Mouse (Mus musculus) thymus, adult 2 months (tissue): ENCODE data around the gene Ehbp1. TPM values are rescaled to one million over a fixed set of nuclear protein-coding genes. Genes with fewer than 3 reads are reported as not detected.

Experiments
- DNase-seq: peaks from one replicate; pipeline ENCODE4 v3.0.0; 2021
- H3K27ac ChIP-seq: fragments of 200-500 bp; 2 replicates; pipeline ENCODE4 v1.5.1; 2012; ENCODE audit warnings: low read length, control low read depth; ENCODE audit not compliant: control insufficient read depth, insufficient read depth
- H3K27me3 ChIP-seq: fragments of 200-500 bp; 2 replicates; pipeline ENCODE4 v1.6.1; 2012; ENCODE audit warnings: mild to moderate bottlenecking, low read length, moderate library complexity, mixed read lengths; ENCODE audit not compliant: control insufficient read depth, insufficient read depth
- H3K36me3 ChIP-seq: fragments of 200-500 bp; 2 replicates; pipeline ENCODE4 v1.6.1; 2012; ENCODE audit warnings: mild to moderate bottlenecking, low read length, moderate library complexity; ENCODE audit not compliant: control insufficient read depth, insufficient read depth
- H3K4me1 ChIP-seq: fragments of 200-500 bp; replicated peaks from 2 replicates; pipeline ENCODE4 v1.6.1; 2012; ENCODE audit warnings: low read length; ENCODE audit not compliant: control insufficient read depth, insufficient read depth
- H3K4me3 ChIP-seq: fragments of 200-500 bp; 2 replicates; pipeline ENCODE4 v1.5.1; 2012; ENCODE audit warnings: mild to moderate bottlenecking, low read length, control low read depth, moderate library complexity; ENCODE audit not compliant: control insufficient read depth, insufficient read depth
- CTCF ChIP-seq: fragments of 200-500 bp; IDR thresholded peaks from 2 replicates; pipeline ENCODE4 v1.5.1; 2012; ENCODE audit warnings: mild to moderate bottlenecking, control low read depth, low read length, moderate library complexity, borderline replicate concordance; ENCODE audit not compliant: control insufficient read depth, poor library complexity, insufficient read depth; ENCODE audit errors: extremely low read depth
- POLR2A ChIP-seq: fragments of 200-500 bp; IDR thresholded peaks from 2 replicates; pipeline ENCODE4 v1.6.1; 2012; ENCODE audit warnings: mild to moderate bottlenecking, low read length, control low read depth, moderate library complexity; ENCODE audit not compliant: control insufficient read depth, poor library complexity, insufficient read depth; ENCODE audit errors: extremely low read depth
- whole genome bisulfite sequencing: fragments of 180-500 bp; shearing (Covaris S2); methylation state at CpG from one replicate; pipeline ENCODE4 v1.1.7; 2018; 5-methylcytosine and 5-hydroxymethylcytosine counted together
- polyA plus RNA-seq: library from polyadenylated mRNA; depleted of rRNA; stranded (reverse); fragments of >200 nt; gene quantifications from 2 replicates; pipeline ENCODE4 v1.2.3, GENCODE M21; 2012

The Ehbp1 gene
- polyA plus RNA-seq, 1 experiment: 0.75 TPM

DNA sequence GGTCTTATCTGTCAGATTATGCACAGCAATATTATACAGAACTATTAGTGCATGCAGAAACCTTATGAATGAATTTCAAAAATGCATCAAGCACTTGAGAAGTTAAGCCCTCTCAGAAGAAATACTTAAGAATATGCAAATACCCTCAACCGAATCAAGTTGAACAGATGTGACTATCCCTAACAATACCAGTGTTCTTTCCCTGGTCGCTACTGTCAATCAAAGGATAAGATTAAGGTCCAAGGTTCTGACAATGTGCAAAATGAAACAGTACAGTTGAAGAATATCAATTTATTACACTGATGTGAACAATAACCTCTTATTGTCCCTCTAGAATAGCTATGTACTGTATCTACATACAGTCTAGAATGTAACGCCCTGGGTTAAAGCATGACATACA is 167.8 kb downstream of the Ehbp1 start:
- DNase-seq: no peak
- Histone ChIP-seq H3K4me3 (no peak overlapping the region), H3K27me3 (no peaks in the 10 kb centered on the region), H3K4me1 (no peaks in the 10 kb centered on the region), H3K27ac (no peak overlapping the region), H3K36me3 (no peaks in the 10 kb centered on the region)
- TF ChIP-seq POLR2A (no peak), CTCF (no peak)
- WGBS: 93% methylated on average over 3 of the region's 3 CpGs

DNA sequence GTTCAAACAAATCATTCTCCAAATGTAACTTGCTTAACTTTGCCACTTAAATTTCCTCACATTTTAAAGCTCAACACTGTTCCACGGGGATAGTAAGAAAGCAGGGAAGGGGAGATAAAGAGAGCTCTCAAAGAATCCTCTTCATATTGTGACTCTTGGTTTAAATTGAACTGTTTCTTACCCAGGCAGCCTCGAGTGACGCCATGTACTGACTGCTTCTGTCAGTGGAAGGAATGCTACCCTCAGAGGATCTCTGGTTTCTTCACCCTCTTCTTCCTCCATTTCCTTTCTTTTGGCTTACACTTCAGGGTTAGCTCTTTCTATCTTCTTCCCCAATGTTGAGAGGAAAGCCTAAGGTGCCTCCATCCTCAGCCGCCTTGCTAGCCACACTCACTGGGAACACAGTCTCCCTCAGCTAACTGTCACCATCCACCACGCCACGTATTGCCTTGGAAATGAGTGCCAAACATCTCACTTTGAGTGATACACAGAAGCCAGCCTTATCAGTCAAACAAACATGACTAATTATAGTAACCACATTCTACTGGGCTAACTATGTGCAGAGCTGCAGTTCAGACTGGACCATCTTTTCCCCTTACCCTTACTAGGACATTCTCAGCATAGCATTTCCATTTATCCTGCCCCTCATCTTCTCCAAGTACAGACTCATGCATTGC is 171.0 kb downstream of the Ehbp1 start:
- no peak for TF ChIP-seq CTCF
- no peak for TF ChIP-seq POLR2A
- Histone ChIP-seq H3K4me3 (no peak overlapping the region), H3K36me3 (no peaks in the 10 kb centered on the region), H3K4me1 (no peaks in the 10 kb centered on the region), H3K27ac (no peak overlapping the region), H3K27me3 (no peaks in the 10 kb centered on the region)
- no peak for DNase-seq
- WGBS: 95% methylated on average over 6 of the region's 6 CpGs

DNA sequence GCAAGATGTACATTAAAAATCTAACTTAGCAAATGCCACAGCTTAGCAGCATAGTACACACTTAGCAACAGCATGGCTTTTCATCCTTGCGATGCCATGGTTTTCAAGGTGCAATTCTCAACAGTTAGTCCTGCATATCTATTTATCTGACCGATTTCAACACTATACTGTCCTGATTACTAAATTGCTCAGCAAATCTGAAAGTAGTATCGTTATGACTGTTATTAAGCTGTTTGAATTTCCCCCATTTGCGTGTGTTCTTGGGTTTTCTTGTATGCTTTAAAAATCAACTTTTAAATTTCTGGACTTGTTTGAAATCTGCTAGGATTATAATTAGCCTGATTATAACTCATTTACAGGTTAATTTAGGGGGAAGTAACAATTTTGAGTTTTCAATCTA is 184.2 kb downstream of the Ehbp1 start:
- 95% methylated on average over 4 of the region's 4 CpGs for WGBS
- no peaks in the 10 kb centered on the region for H3K27me3 ChIP-seq
- no peak overlapping the region for H3K27ac ChIP-seq
- H3K4me3 ChIP-seq: no peak overlapping the region
- no peaks in the 10 kb centered on the region for H3K36me3 ChIP-seq
- TF ChIP-seq CTCF (no peak), POLR2A (no peak)
- no peak for DNase-seq
- H3K4me1 ChIP-seq: no peaks in the 10 kb centered on the region

DNA sequence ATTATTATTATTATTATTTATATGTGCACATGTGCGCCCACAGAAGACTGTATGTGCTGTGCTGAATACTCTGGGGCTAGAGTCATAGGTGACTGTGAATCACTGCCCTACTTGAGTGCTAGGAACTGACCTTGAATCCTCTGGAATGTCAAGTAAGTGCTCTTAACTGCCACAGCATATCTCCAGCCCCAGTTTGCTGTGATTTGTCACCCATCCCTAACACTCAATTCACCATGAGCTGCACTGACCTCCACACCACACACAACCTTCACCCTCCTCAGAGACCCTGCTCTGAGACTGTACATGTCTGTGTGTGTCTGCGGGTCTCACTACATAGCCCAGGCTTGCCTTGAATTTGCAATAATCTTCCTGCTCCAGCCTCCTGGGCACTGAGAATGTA is 185.9 kb downstream of the Ehbp1 start:
- no peaks in the 10 kb centered on the region for H3K27me3 ChIP-seq
- TF ChIP-seq POLR2A (no peak), CTCF (no peak)
- no peaks in the 10 kb centered on the region for H3K4me1 ChIP-seq
- DNase-seq: no peak
- no peak overlapping the region for H3K27ac ChIP-seq
- no peak overlapping the region for H3K4me3 ChIP-seq
- WGBS: 93% methylated on average over 2 of the region's 2 CpGs
- no peaks in the 10 kb centered on the region for H3K36me3 ChIP-seq

DNA sequence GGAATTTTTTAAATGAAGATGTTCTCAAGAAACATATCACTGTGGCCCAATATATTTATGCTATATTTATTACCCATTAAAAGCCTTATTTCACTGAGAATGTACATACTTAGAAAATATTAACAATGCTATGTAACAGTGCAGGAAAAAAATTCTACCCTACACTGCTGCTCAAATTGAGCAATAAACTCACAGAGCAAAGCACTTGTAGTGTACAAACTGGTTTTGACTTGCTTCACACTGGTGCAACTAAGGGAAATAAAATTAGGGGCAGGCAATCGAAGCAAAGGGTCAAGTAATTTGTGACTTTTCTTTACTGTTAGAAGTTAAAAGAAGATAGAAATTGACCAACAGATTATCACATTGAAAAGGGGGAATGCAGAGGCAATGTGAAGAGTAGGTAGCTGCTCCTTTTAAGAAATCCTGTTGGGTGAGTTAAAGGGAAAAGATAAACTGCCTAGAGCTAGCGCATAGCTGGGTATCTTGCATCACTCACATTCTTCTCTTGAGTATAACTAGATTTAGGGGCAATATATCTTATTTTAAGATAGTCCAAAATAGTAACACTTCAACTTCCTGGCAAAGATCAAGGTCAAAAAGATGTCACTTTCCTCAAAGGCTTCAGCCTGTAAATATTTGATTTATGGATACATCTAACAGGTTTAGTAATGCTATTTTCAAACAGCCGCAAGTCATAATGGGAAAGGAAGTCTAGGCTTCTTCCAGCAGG is 186.6 kb downstream of the Ehbp1 start:
- Histone ChIP-seq H3K27ac (no peak overlapping the region), H3K36me3 (no peaks in the 10 kb centered on the region), H3K4me3 (no peak overlapping the region), H3K27me3 (no peaks in the 10 kb centered on the region), H3K4me1 (no peaks in the 10 kb centered on the region)
- TF ChIP-seq POLR2A: no peak
- TF ChIP-seq CTCF: no peak
- WGBS: 96% methylated on average over 3 of the region's 3 CpGs
- no peak for DNase-seq

DNA sequence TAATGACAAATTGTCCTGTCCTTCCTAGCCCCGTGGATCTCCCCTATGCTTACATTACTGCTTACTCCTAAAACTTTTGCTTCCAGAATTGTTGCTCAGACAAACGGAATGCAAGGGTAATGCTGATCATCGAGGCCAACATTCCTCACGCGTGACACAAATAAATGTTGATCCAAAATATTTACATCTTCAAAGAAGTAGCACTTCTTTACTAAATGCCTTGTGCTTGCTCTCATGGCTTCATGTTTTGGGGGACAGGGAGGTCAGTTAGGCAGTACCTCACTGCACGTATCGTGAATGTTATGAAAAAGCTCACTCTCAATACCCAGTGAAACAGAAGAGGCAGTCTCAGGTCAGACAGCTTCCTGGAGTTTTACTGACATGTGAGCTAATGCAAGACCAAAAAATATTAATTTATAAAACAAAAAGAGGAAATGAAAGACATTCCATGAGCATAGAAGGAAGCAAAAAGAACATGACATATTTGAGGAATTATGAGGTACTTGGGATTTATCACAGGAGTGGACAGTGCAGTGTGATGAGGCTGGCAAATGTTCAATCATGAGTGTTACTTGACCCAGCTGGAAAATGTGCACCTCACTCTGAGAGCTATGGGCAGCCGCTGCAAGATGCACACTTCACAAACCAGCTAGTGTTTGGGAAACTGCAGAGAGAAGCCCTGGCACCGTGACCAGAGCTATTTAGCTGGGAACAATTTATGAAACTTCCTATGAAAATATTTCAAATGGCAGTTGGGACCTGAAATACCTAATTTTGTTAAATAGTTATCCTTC is 187.4 kb downstream of the Ehbp1 start:
- 92% methylated on average over 9 of the region's 9 CpGs for WGBS
- Histone ChIP-seq H3K27me3 (no peaks in the 10 kb centered on the region), H3K36me3 (no peaks in the 10 kb centered on the region), H3K27ac (no peak overlapping the region), H3K4me3 (no peak overlapping the region), H3K4me1 (no peaks in the 10 kb centered on the region)
- TF ChIP-seq POLR2A: no peak
- TF ChIP-seq CTCF: no peak
- DNase-seq: no peak
